Mouse (Mus musculus) forebrain, embryonic 16.5 days (tissue): ENCODE data around the gene Kcnj1. TPM values are rescaled to one million over a fixed set of nuclear protein-coding genes. Genes with fewer than 3 reads are reported as not detected.

Source experiments
- ATAC-seq: fragments of 200-750 bp; cut with Nextera tagmentation; 2 replicates; pipeline ENCODE4 v1.8.0; 2017; ENCODE audit warnings: mild to moderate bottlenecking, moderate library complexity
- H3K27ac ChIP-seq: fragments of 300-500 bp; sonication (generic); 2 replicates; pipeline ENCODE4 v1.5.1; 2014; ENCODE audit warnings: low read length, control low read depth
- H3K27me3 ChIP-seq: fragments of 300-500 bp; sonication (generic); replicated peaks from 2 replicates; pipeline ENCODE4 v1.6.1; 2014; ENCODE audit warnings: low read length; ENCODE audit not compliant: control insufficient read depth, insufficient read depth
- H3K36me3 ChIP-seq: fragments of 300-500 bp; sonication (generic); 2 replicates; pipeline ENCODE4 v1.6.1; 2014; ENCODE audit not compliant: control insufficient read depth, insufficient read depth
- H3K4me1 ChIP-seq: fragments of 300-500 bp; sonication (generic); replicated peaks from 2 replicates; pipeline ENCODE4 v1.6.1; 2014; ENCODE audit warnings: low read length; ENCODE audit not compliant: control insufficient read depth, insufficient read depth
- H3K4me2 ChIP-seq: fragments of 300-500 bp; sonication (generic); 2 replicates; pipeline ENCODE4 v1.6.1; 2014; ENCODE audit warnings: mild to moderate bottlenecking, low read length, control low read depth
- H3K4me3 ChIP-seq: fragments of 300-500 bp; sonication (generic); replicated peaks from 2 replicates; pipeline ENCODE4 v1.5.1; 2014; ENCODE audit warnings: mild to moderate bottlenecking, low read length, control low read depth
- H3K9ac ChIP-seq: fragments of 300-500 bp; sonication (generic); replicated peaks from 2 replicates; pipeline ENCODE4 v1.6.1; 2014; ENCODE audit warnings: low read depth, low read length, control low read depth
- H3K9me3 ChIP-seq: fragments of 300-500 bp; sonication (generic); 2 replicates; pipeline ENCODE4 v1.6.1; 2016; ENCODE audit warnings: low read length; ENCODE audit not compliant: control insufficient read depth
- WGBS: fragments of 180-500 bp; shearing (Covaris S2); extraction: QIAGEN DNeasy Blood & Tissue Kit; methylation state at CpG from one replicate; pipeline ENCODE4 v1.1.7; 2014; 5-methylcytosine and 5-hydroxymethylcytosine counted together
- polyA plus RNA-seq: library from polyadenylated mRNA; unstranded; fragments of >200 nt; fragmentation: Nextera tagmentation; extraction: Ambion mirVana; gene quantifications from 2 replicates; pipeline ENCODE4 v1.2.1, GENCODE M21; 2015

Gene Kcnj1
- polyA plus RNA-seq, 1 experiment from 2014 or later, result not detected

DNA sequence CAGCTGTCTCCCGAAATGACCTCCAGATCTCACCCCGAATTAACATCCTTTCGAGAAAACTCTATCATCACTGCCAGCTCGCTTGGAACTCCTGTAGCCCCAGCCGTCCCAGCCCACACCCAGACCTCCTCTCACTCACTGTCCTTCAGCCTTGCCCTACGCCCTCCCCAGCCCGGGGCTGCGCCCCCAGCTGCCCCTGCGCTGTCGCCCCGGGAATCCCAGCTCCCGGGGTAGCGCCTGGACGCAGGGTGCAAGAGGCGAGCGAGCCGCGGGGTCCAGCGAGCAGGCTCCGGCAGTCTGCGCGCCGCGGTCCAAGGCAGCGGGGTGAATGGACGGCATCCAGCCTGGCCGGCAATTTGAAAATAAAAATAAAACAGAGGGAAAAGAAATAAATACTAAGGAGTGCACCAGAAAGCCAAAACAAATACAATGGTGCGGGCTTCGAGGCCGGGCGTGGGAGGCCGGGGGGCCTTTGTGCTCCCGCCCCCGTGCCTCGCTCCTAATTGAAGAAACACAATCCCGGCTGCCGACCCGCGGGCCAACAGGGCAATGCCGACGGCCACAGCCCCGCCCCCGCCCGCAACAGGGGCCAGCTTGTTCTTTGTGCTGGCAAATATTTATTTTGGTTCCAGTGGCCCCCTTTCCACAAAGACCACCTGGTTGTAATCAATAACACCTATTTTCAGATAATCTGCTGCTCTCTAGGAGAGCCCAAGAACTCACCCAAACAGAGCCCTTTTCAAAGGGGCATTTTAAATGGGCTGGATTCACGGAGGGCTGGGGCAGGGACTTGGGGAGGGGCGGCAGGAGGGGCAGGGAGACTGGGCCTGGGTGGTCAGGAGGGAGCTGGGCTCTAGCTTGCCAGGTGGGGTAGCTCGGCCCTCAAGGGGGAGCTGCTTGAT lies 37.0 kb downstream of the Kcnj1 start:
- peak overlapping the region; percentile 73 for H3K9ac ChIP-seq
- under 1% methylated on average over 47 of the region's 47 CpGs for WGBS

DNA sequence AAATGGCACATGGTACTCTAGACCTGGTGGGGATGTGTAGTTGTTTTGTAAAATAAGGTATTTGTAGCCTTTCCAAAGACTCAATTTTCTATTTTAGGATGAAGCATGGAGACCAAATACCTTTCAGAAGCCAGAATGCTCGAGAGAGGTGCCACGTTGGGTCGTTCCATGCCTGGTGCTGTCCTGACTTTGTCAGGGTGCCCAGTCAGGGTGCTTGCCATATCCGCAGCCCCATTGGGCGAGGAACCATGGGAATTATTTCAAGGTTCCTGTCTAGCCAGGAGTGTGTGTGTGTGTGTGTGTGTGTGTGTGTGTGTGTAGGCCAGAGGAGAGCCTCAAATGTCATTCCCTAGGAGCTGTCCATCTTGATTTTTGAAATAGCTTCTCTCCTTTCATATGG lies 38.4 kb downstream of the Kcnj1 start:
- Histone ChIP-seq H3K9me3 (no peaks in the 10 kb centered on the region), H3K27ac (no peak overlapping the region), H3K4me1 (peaks cover 10% of the 10 kb centered on the region), H3K9ac (no peak overlapping the region), H3K27me3 (peaks cover 34% of the 10 kb centered on the region), H3K4me3 (no peak overlapping the region), H3K36me3 (no peaks in the 10 kb centered on the region), H3K4me2 (no peak overlapping the region)
- ATAC-seq, result no peak
- 92% methylated on average over 5 of the region's 5 CpGs for WGBS

More for the DNA sequence above, 37.0 kb downstream of the Kcnj1 start:
- H3K27me3 ChIP-seq, result peaks cover 34% of the 10 kb centered on the region
- no peak overlapping the region for H3K27ac ChIP-seq
- peaks cover 10% of the 10 kb centered on the region for H3K4me1 ChIP-seq
- H3K9me3 ChIP-seq, result no peaks in the 10 kb centered on the region
- ATAC-seq, result peak; percentile 39; the same call in 1 of the 2 replicates
- H3K36me3 ChIP-seq, result no peaks in the 10 kb centered on the region
- peak overlapping the region; percentile 48 for H3K4me3 ChIP-seq
- H3K4me2 ChIP-seq, result peak overlapping the region; percentile 98

DNA sequence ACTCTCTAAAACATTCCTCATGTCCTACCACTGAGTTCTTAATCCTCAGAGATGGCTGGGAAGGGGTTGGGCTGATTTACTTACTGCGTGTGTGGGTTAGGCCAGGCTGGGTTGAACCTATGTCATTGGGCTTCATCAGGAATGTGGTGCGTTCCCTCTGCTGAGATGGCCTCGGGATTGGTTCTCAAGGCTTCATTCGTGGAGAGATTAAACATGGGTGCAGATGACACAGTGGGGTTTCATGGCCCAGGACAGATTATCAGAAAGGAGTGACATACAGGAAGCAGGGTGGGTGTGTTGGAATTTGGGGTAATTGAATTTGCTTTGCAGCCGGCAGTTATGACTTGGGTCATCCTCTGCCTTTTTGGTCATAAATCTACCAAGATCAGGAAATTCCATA lies 39.2 kb downstream of the Kcnj1 start:
- Histone ChIP-seq H3K27me3 (peaks cover 31% of the 10 kb centered on the region), H3K36me3 (no peaks in the 10 kb centered on the region), H3K27ac (no peak overlapping the region), H3K9me3 (no peaks in the 10 kb centered on the region), H3K9ac (no peak overlapping the region), H3K4me1 (peaks cover 10% of the 10 kb centered on the region), H3K4me3 (no peak overlapping the region), H3K4me2 (no peak overlapping the region)
- WGBS, result 86% methylated on average over 5 of the region's 5 CpGs
- no peak for ATAC-seq

DNA sequence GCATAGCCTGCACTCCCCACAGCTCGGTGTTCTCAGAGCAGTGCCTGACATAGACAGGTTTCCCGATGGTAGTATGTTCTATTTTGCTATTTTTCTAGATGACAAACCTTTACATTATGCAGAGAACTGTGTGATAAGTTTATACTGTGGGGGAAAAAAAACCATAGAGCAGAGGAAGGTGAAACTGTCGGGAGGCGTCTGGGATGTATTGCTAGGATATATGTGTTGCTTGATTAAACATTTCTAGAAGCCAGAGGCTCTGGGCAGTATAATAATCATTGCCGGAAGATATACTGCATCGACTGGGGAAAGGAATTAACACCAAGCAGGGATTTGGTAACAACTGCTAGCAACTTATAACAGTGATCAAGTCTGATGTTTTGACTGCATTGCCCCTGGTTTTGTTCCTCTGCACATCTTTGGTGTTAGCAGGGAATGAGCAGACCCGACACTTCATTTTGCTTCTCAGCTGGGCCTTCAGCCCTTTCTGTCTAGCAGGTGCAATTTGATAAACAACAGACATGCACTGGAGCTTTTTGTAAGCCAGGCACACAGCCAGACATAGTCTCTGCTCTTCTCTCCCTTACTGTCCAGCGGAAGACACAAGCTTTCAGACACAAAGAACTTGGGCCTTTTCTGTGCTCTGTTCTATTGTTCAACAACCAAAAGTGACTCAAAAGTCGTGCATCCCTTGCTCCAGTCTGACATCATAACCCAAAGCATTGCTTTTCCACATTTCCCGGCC lies 40.7 kb downstream of the Kcnj1 start:
- Histone ChIP-seq H3K27ac (no peak overlapping the region), H3K9me3 (no peaks in the 10 kb centered on the region), H3K4me1 (peaks cover 10% of the 10 kb centered on the region), H3K36me3 (no peaks in the 10 kb centered on the region), H3K4me3 (no peak overlapping the region), H3K4me2 (no peak overlapping the region), H3K27me3 (peaks cover 21% of the 10 kb centered on the region), H3K9ac (no peak overlapping the region)
- 73% methylated on average over 10 of the region's 10 CpGs for whole genome bisulfite sequencing
- no peak for ATAC-seq

DNA sequence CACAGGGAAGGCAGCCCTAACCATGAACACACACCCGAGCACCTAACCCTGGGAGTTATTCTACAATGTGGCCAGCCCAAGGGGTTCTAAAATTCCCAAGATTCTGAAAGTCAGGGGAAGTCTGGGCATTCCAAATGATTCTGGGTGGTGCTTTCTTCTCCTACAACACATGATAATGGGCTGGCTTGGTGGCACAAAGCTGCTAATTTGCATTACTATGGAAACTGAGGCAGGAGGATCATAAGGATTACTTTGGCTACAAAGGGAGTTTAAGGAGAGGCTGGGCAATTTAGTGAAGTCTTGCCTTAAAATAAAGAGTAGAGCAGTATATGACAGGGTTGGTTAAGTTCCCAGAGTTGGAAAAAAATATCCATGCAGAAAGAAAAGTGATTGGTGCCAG lies 42.7 kb downstream of the Kcnj1 start:
- Histone ChIP-seq H3K9me3 (no peaks in the 10 kb centered on the region), H3K27ac (no peak overlapping the region), H3K4me2 (no peak overlapping the region), H3K9ac (no peak overlapping the region), H3K4me3 (no peak overlapping the region), H3K36me3 (no peaks in the 10 kb centered on the region), H3K27me3 (peaks cover 18% of the 10 kb centered on the region), H3K4me1 (no peaks in the 10 kb centered on the region)
- 21% methylated on average over 1 of the region's 1 CpGs for WGBS
- no peak for ATAC-seq

DNA sequence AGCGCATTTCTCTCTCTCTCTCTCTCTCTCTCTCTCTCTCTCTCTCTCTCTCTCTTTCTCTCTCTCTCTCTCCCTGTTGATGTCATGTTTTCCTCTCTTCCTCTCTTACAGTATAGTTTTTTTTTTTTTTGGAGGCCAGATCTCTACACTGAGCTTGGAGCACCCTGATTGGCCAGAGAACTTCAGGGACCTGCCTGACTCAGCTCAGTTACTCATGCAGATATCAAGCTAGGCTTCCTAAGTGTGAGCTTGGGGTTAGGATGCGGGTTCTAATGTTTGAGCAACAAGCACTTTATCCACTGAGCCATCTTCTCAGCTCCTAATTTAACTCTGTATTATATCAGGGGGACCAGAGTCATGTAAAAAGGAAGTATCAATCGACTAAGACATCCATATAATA lies 43.7 kb downstream of the Kcnj1 start:
- H3K36me3 ChIP-seq, result no peaks in the 10 kb centered on the region
- no peak overlapping the region for H3K4me2 ChIP-seq
- no peaks in the 10 kb centered on the region for H3K9me3 ChIP-seq
- no peak for ATAC-seq
- H3K4me1 ChIP-seq, result no peaks in the 10 kb centered on the region
- WGBS, result 95% methylated on average over 3 of the region's 3 CpGs
- peaks cover 13% of the 10 kb centered on the region for H3K27me3 ChIP-seq
- H3K9ac ChIP-seq, result no peak overlapping the region
- H3K27ac ChIP-seq, result no peak overlapping the region
- no peak overlapping the region for H3K4me3 ChIP-seq

DNA sequence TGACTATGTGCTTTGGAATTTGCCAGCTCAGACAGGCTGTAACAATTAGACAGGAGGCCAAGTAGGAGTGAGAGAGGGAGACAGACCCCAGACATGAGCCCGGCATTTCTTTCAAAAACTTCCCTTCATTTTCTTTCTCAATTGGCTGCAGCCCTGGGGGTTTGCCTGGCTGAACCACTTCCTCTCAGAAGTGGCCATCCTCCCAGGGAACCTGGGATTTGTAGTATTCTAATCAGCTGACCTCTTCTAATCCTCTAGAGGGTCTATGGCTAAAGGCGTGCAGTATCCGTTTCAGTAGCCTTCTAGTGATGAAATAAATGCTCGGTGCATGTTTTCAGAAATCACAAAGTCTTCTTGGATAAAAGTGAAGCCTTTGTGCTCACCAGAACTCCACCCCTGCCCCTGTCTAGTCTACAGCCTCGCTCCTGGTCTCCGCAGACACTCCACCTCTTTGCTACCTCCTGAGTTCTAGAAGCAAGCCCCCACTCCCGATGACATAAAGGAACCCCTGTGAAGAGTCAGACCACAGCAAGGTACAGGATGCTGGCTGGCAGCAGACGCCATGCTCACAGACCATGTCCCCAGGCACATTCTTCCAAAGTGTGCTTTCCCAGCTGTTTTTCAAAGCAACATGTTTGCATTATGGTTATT lies 45.3 kb downstream of the Kcnj1 start:
- WGBS, result 26% methylated on average over 8 of the region's 8 CpGs

GRCm38 (mm10) chr9:32420711-32421110 lies 48.4 kb downstream of the Kcnj1 start:
- H3K4me3 ChIP-seq, result no peak overlapping the region

More for the DNA sequence above, 45.3 kb downstream of the Kcnj1 start:
- Histone ChIP-seq H3K4me3 (no peak overlapping the region), H3K4me2 (no peak overlapping the region), H3K4me1 (no peaks in the 10 kb centered on the region), H3K27ac (no peak overlapping the region), H3K27me3 (0 out of 2 replicates have a peak, but pooled peaks cover 4% of the 10 kb centered on the region), H3K9ac (no peak overlapping the region), H3K36me3 (no peaks in the 10 kb centered on the region), H3K9me3 (no peaks in the 10 kb centered on the region)
- no peak for ATAC-seq

GRCm38 (mm10) chr9:32425321-32425720 lies 53.0 kb downstream of the Kcnj1 start:
- no peak overlapping the region for H3K4me3 ChIP-seq
- H3K27me3 ChIP-seq, result no peaks in the 10 kb centered on the region
- H3K4me1 ChIP-seq, result no peaks in the 10 kb centered on the region
- ATAC-seq, result no peak
- WGBS, result 74% methylated on average over 7 of the region's 7 CpGs
- H3K27ac ChIP-seq, result no peak overlapping the region
- no peak overlapping the region for H3K9ac ChIP-seq
- no peaks in the 10 kb centered on the region for H3K36me3 ChIP-seq
- no peaks in the 10 kb centered on the region for H3K9me3 ChIP-seq
- H3K4me2 ChIP-seq, result no peak overlapping the region

More at GRCm38 (mm10) chr9:32420711-32421110, 48.4 kb downstream of the Kcnj1 start:
- H3K36me3 ChIP-seq, result no peaks in the 10 kb centered on the region
- H3K4me2 ChIP-seq, result no peak overlapping the region
- no peaks in the 10 kb centered on the region for H3K9me3 ChIP-seq
- H3K9ac ChIP-seq, result no peak overlapping the region
- no peaks in the 10 kb centered on the region for H3K4me1 ChIP-seq
- no peak overlapping the region for H3K27ac ChIP-seq
- no peak for ATAC-seq
- 0 out of 2 replicates have a peak, but pooled peaks cover 2% of the 10 kb centered on the region for H3K27me3 ChIP-seq
